Mouse (Mus musculus) hindbrain, embryonic 16.5 days (tissue): Measurements from ENCODE around the gene Mturn. TPM values are rescaled to one million over a fixed set of nuclear protein-coding genes. Genes with fewer than 3 reads are reported as not detected.

Experiments
- ATAC-seq: fragments of 200-750 bp; cut with Nextera tagmentation; 2 replicates; pipeline ENCODE4 v1.8.0; 2017; ENCODE audit warnings: moderate TSS enrichment, moderate library complexity
- H3K27ac ChIP-seq: fragments of 300-500 bp; sonication (generic); 2 replicates; pipeline ENCODE4 v1.5.1; 2014; ENCODE audit warnings: low read depth, mild to moderate bottlenecking, control low read depth, low read length, moderate library complexity
- H3K27me3 ChIP-seq: fragments of 300-500 bp; sonication (generic); replicated peaks from 2 replicates; pipeline ENCODE4 v1.6.1; 2014; ENCODE audit warnings: low read length; ENCODE audit not compliant: control insufficient read depth, insufficient read depth
- H3K36me3 ChIP-seq: fragments of 300-500 bp; sonication (generic); 2 replicates; pipeline ENCODE4 v1.6.1; 2014; ENCODE audit warnings: mild to moderate bottlenecking, low read length, moderate library complexity, mixed read lengths; ENCODE audit not compliant: control insufficient read depth, insufficient read depth
- H3K4me1 ChIP-seq: fragments of 300-500 bp; sonication (generic); 2 replicates; pipeline ENCODE4 v1.6.1; 2014; ENCODE audit warnings: low read depth, low read length; ENCODE audit not compliant: control insufficient read depth, insufficient read depth
- H3K4me2 ChIP-seq: fragments of 300-500 bp; sonication (generic); 2 replicates; pipeline ENCODE4 v1.6.1; 2014; ENCODE audit warnings: mild to moderate bottlenecking, low read length, control low read depth, moderate library complexity
- H3K4me3 ChIP-seq: fragments of 300-500 bp; sonication (generic); 2 replicates; pipeline ENCODE4 v1.5.1; 2014; ENCODE audit warnings: mild to moderate bottlenecking, low read length, control low read depth, moderate library complexity
- H3K9ac ChIP-seq: fragments of 300-500 bp; sonication (generic); 2 replicates; pipeline ENCODE4 v1.6.1; 2014; ENCODE audit warnings: low read depth, mild to moderate bottlenecking, control low read depth, low read length, moderate library complexity
- H3K9me3 ChIP-seq: fragments of 300-500 bp; sonication (generic); 2 replicates; pipeline ENCODE4 v1.6.1; 2014; ENCODE audit warnings: mild to moderate bottlenecking, low read length, moderate library complexity; ENCODE audit not compliant: control insufficient read depth
- WGBS: fragments of 180-500 bp; shearing (Covaris S2); extraction: QIAGEN DNeasy Blood & Tissue Kit; methylation state at CpG from one replicate; pipeline ENCODE4 v1.1.7; 2014; 5-methylcytosine and 5-hydroxymethylcytosine counted together
- polyA plus RNA-seq: library from polyadenylated mRNA; unstranded; fragments of >200 nt; fragmentation: Nextera tagmentation; extraction: Ambion mirVana; gene quantifications from 2 replicates; pipeline ENCODE4 v1.2.1, GENCODE M21; 2015

The Mturn gene
- polyA plus RNA-seq, 1 experiment from 2014 or later, result 94.3 TPM

DNA sequence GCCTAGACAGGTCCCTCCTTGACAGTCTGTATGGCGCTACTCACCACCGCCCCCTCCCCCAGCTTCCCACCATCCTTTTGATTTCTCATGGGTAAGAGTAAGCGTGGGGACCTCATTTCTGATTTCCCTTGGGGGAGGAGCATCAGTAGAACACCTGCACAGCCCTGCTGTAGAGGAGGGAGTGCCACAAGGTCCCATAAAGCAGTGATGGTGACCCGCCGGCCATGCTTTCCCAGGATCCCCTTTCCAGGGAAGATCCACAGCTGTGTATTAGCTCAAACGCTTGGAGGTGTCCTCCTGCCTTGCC, 23.1 kb downstream of the Mturn start:
- WGBS, result 28% methylated on average over 6 of the region's 6 CpGs
- Histone ChIP-seq H3K9ac (no peak overlapping the region), H3K4me2 (no peak overlapping the region), H3K36me3 (peaks cover 3% of the 10 kb centered on the region; the same call in 1 of the 2 replicates), H3K9me3 (no peaks in the 10 kb centered on the region), H3K4me1 (peaks cover 15% of the 10 kb centered on the region), H3K27ac (peak overlapping the region; percentile 63), H3K4me3 (no peak overlapping the region), H3K27me3 (no peaks in the 10 kb centered on the region)
- ATAC-seq, result no peak

DNA sequence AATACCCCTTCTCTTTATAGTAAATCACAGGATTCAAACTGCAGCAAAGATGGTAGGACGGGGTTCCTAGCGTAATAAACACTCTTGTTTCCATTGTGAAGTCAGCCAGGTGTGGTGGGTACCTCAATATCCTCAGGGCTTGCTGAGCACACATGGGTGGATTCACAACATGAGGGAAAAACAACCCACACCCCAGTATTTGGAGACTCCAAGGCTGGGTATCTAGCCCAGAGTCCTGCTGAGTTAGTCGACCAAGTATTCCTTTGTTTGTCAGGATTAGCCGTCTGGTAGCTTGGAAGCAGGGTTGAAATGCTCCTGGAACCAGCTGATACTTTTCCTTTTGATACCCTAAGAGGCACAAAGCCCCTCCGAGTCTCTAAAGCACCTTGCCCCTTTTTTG, 23.4 kb downstream of the Mturn start:
- no peaks in the 10 kb centered on the region for H3K9me3 ChIP-seq
- ATAC-seq, result no peak
- no peak overlapping the region for H3K4me2 ChIP-seq
- H3K27ac ChIP-seq, result no peak overlapping the region
- no peak overlapping the region for H3K9ac ChIP-seq
- H3K27me3 ChIP-seq, result no peaks in the 10 kb centered on the region
- WGBS, result 40% methylated on average over 5 of the region's 5 CpGs
- peaks cover 3% of the 10 kb centered on the region; the same call in 1 of the 2 replicates for H3K36me3 ChIP-seq
- no peak overlapping the region for H3K4me3 ChIP-seq
- H3K4me1 ChIP-seq, result peaks cover 15% of the 10 kb centered on the region

DNA sequence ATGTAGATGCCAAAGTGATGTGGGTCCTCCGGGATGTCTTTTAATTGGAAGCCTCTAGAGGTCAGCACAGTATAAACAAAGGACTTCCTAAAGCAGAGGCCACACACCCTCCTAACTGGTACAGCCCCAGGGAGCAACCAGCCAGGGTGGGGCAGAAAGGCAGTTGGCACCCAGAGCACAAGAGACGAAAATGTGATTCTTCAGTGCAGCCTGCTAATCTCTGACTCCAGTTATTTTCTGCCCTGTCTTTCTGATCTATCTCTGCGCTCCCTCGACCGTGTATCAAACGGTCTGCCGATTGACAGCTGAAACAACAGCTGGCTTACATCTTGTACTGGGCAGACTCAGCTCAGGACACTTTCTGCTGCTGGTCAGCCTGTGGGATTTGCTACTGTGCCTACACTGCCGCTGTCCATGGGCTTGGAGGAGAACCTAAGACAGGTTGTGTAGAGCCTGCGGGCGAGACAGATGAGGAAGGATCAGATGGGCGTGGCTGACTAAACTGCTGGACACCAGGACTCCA, 24.0 kb downstream of the Mturn start:
- H3K36me3 ChIP-seq, result no peaks in the 10 kb centered on the region
- peak overlapping the region; percentile 43 for H3K4me2 ChIP-seq
- H3K4me1 ChIP-seq, result peaks cover 15% of the 10 kb centered on the region
- no peaks in the 10 kb centered on the region for H3K27me3 ChIP-seq
- peaks cover 2% of the 10 kb centered on the region; the same call in 1 of the 2 replicates for H3K9me3 ChIP-seq
- H3K27ac ChIP-seq, result peak overlapping the region; percentile 9; the same call in 1 of the 2 replicates
- H3K9ac ChIP-seq, result 0 out of 2 replicates have a peak overlapping the region, but pooled peaks have one; percentile 17
- WGBS, result 26% methylated on average over 11 of the region's 11 CpGs
- ATAC-seq, result peak; percentile 91
- H3K4me3 ChIP-seq, result peak overlapping the region; percentile 3; the same call in 1 of the 2 replicates

DNA sequence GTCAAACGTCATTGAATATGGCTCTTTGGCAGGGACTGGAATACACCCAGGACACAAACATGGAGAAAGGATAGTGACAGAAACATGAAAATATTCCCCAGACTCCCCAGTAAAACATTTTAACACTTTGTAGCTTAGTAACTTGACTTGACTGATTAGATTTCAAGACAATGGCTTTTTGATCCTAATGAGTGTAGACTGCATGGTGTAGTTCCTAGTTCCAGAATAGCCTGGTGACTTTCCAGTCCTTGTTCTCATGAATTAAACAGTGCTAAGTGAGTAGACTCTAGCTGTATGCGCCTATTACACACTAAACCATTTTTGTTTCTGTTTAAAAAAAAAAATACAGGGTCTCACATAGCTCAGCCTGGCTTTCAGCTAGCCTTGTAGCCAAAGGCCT, 24.7 kb downstream of the Mturn start:
- H3K36me3 ChIP-seq, result no peaks in the 10 kb centered on the region

DNA sequence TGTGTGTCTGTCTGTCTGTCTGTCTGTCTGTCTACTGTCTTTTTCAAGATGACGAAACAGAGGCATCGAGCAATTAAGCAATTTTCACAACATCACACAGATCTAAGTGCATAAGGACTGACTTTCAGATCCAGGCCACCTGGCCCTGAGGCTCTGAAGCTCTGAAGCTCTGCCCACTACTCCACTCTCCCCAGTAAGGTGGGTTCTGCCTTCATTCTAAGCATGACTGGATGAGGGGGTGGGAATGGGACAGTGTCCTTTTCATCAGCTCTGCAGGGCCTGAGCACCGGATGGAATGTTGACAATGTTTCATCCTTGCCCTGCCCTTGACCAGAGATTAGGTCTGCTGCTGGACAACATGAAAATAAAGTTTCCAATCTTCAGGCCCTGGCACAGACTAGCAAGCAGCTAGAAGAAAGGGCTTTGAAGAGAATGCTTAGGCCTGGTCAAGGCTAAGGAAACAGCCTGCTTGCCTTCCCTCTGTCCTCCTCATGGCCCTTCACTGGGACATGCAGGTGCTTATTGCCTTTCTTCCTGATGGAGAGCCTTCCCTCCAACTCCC, 25.3 kb downstream of the Mturn start:
- H3K36me3 ChIP-seq, result no peaks in the 10 kb centered on the region
- no peak overlapping the region for H3K4me3 ChIP-seq
- 92% methylated on average over 3 of the region's 3 CpGs for WGBS
- H3K27ac ChIP-seq, result no peak overlapping the region; the same call in 1 of the 2 replicates
- peaks cover 2% of the 10 kb centered on the region; the same call in 1 of the 2 replicates for H3K9me3 ChIP-seq
- H3K9ac ChIP-seq, result no peak overlapping the region
- no peak for ATAC-seq
- H3K4me1 ChIP-seq, result peaks cover 15% of the 10 kb centered on the region
- H3K27me3 ChIP-seq, result no peaks in the 10 kb centered on the region
- no peak overlapping the region for H3K4me2 ChIP-seq

More for the DNA sequence above, 24.7 kb downstream of the Mturn start:
- no peak overlapping the region for H3K4me3 ChIP-seq
- H3K4me1 ChIP-seq, result peaks cover 15% of the 10 kb centered on the region
- H3K9ac ChIP-seq, result no peak overlapping the region
- H3K4me2 ChIP-seq, result no peak overlapping the region
- no peaks in the 10 kb centered on the region for H3K27me3 ChIP-seq
- peaks cover 2% of the 10 kb centered on the region; the same call in 1 of the 2 replicates for H3K9me3 ChIP-seq
- ATAC-seq, result no peak
- WGBS, result 63% methylated on average over 2 of the region's 2 CpGs
- H3K27ac ChIP-seq, result no peak overlapping the region; the same call in 1 of the 2 replicates

DNA sequence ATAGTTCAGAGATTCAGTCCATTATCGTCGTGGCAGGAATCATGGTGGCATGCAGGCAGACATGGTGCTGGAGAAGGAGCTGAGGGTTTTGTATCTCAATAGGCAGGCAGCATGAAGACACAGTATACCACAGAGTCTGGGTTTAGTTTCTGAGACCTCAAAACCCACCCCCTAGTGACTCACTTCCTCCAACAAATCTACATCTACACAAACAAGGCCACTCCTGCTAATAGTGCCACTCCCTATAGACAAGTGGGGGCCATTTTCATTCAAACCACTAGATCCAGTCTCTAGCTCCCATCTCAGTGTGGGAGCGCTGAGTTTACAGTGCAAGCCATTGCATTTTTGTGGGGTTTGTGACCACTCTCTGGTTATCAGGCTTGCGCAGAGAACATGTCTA, 27.2 kb downstream of the Mturn start:
- no peaks in the 10 kb centered on the region for H3K36me3 ChIP-seq
- no peak overlapping the region for H3K4me2 ChIP-seq
- peaks cover 13% of the 10 kb centered on the region for H3K4me1 ChIP-seq
- peaks cover 2% of the 10 kb centered on the region; the same call in 1 of the 2 replicates for H3K9me3 ChIP-seq
- WGBS, result 92% methylated on average over 4 of the region's 4 CpGs
- no peak overlapping the region for H3K9ac ChIP-seq
- H3K27me3 ChIP-seq, result no peaks in the 10 kb centered on the region
- no peak for ATAC-seq
- no peak overlapping the region for H3K4me3 ChIP-seq
- no peak overlapping the region for H3K27ac ChIP-seq

DNA sequence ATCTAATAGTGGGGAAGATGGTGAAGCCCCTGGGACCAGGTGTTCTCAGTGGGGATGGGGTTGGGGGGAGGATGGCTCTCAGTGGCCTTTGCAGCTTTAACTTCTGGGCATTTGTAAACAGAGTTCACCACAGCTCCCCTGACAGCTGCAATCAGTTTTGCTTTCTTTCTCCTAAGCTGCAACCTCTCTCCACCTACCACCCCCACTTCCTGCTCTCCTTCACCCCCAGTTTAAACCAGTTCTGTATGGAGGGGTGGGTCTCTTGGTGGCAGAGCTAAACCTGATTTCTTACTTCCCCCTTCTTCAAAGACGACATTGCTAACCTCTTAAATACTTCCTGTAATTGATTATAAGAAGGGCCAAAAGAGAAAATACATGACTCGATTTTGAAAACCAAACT, 34.3 kb downstream of the Mturn start:
- no peak overlapping the region for H3K4me3 ChIP-seq
- WGBS, result 66% methylated on average over 2 of the region's 2 CpGs
- H3K27ac ChIP-seq, result no peak overlapping the region
- no peaks in the 10 kb centered on the region; the same call in 1 of the 2 replicates for H3K27me3 ChIP-seq
- H3K4me1 ChIP-seq, result peaks cover 2% of the 10 kb centered on the region
- H3K36me3 ChIP-seq, result no peaks in the 10 kb centered on the region
- H3K4me2 ChIP-seq, result no peak overlapping the region
- H3K9me3 ChIP-seq, result no peaks in the 10 kb centered on the region
- H3K9ac ChIP-seq, result no peak overlapping the region
- no peak for ATAC-seq

DNA sequence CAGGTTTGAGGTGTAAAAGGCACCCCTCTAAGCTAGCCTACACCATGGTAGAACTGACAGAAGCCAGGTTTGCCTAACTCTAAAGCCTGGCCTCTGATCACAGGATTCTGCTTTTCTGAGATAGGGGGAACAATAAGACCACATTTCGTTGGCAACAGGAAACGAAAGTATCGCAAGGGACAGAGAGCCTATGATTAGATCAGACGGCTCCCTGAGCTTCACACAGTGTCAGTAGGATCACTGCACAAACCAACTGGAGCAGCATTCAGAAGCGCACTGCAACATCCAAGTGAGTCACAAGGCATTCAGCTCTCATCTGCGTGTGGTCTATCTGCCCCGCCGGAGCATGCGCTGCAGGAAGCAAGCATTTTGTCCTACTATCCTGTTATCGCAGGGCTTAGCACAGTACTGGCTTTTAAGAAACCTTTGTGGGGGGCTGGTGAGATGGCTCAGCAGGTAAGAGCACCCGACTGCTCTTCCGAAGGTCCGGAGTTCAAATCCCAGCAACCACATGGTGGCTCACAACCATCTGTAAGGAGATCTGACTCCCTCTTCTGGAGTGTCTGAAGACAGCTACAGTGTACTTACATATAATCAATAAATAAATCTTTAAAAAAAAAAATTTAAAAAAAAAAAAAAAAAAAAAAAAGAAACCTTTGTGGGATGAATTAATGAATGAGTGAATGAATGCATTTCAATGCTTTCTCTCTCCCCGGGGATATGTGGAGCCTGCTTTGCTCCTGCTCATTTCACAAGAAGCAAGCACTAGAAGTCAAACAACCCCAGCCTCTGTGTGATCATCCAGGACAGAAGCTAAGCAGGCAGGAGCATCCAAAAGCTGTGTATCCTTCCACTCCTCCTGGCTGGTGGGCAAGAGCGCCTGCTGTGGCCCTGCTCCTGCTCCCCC, 37.6 kb downstream of the Mturn start:
- Histone ChIP-seq H3K9ac (no peak overlapping the region), H3K9me3 (no peaks in the 10 kb centered on the region), H3K4me2 (no peak overlapping the region), H3K4me3 (no peak overlapping the region), H3K27ac (no peak overlapping the region), H3K4me1 (peaks cover 4% of the 10 kb centered on the region), H3K36me3 (no peaks in the 10 kb centered on the region), H3K27me3 (no peaks in the 10 kb centered on the region; the same call in 1 of the 2 replicates)
- WGBS, result 79% methylated on average over 15 of the region's 15 CpGs
- no peak for ATAC-seq

DNA sequence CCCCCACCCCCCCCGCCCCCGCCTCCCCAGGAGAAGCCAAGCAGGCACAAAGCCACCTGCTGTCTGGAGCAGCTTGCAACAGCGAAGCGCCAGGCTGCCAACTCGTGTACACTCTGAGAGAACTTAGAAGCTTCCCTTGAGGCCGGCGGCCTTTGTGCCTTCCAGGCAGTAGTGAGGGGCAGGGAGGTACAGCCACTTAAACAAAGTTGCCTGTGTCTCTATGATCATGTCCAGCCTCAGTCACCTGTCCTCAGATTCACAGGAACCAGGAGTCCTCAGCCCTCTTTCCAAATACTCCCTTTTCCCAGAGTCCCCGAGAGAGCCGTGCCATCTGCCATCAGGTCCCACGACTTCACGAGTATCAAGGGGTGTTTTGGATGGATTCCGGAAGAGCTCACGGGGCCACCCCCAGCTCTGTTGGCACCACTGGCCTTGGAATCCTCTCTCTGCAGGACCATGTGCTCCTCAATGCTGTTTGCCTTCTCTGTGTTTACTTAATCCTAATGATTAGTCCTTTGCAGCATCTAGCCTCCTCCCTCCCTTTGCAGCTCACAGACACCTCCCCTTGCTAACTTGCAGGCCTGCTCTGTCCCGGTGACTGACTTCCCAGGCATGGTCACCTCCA, 38.4 kb downstream of the Mturn start:
- Histone ChIP-seq H3K4me2 (no peak overlapping the region), H3K4me1 (peaks cover 4% of the 10 kb centered on the region), H3K4me3 (no peak overlapping the region), H3K9ac (no peak overlapping the region), H3K27me3 (no peaks in the 10 kb centered on the region; the same call in 1 of the 2 replicates), H3K9me3 (no peaks in the 10 kb centered on the region), H3K36me3 (no peaks in the 10 kb centered on the region), H3K27ac (no peak overlapping the region; the same call in 1 of the 2 replicates)
- peak; percentile 66 for ATAC-seq
- 33% methylated on average over 12 of the region's 14 CpGs for WGBS
